Comparison of ENCODE assay signal across 8 mouse cellular contexts in genomic region chr19:45177004-45177737, GRCm38 (mm10). TPM values are rescaled to one million over a fixed set of nuclear protein-coding genes. Genes with fewer than 3 reads are reported as not detected.
A peak's percentile ranks its signal among the peaks of the same experiment; 100 is the strongest.
DNase-seq lines count a peak whose midpoint lies in the region; ATAC-seq and TF ChIP-seq lines count a peak whose summit lies in the region.

No protein-coding gene starts in this region.

- H3K4me2 ChIP-seq in heart, embryonic 15.5 days: peak overlapping the region; percentile 43
- peak overlapping the region; percentile 49 for H3K4me2 ChIP-seq in liver, postnatal 0 days (ENCODE audit: low read depth, low read length)
- H3K4me2 ChIP-seq in neural tube, embryonic 13.5 days: peak overlapping the region; percentile 42

- H3K4me3 ChIP-seq in forebrain, embryonic 10.5 days: no peak overlapping the region
- no peak overlapping the region for H3K4me3 ChIP-seq in heart, embryonic 15.5 days
- no peak overlapping the region for H3K4me3 ChIP-seq in liver, postnatal 0 days (ENCODE audit: low read depth, low read length)
- no peak overlapping the region for H3K4me3 ChIP-seq in neural tube, embryonic 13.5 days

- H3K27me3 ChIP-seq in forebrain, embryonic 10.5 days (ENCODE audit: poor library complexity, severe bottlenecking): peaks cover 46% of the 10 kb centered on the region
- H3K27me3 ChIP-seq in heart, embryonic 15.5 days: peaks cover 14% of the 10 kb centered on the region
- H3K27me3 ChIP-seq in liver, postnatal 0 days (ENCODE audit: insufficient read depth, low read length): 0 out of 2 replicates have a peak, but pooled peaks cover 4% of the 10 kb centered on the region
- H3K27me3 ChIP-seq in neural tube, embryonic 13.5 days: peaks cover 22% of the 10 kb centered on the region

- ATAC-seq in heart, embryonic 15.5 days (replicated peaks; ENCODE audit: insufficient number of reproducible peaks, insufficient read depth, low FRiP score, low read depth): no peak
- peak; percentile 45; the same call in 1 of the 2 replicates for ATAC-seq in liver, postnatal 0 days
- peak; percentile 59 for ATAC-seq in neural tube, embryonic 13.5 days (ENCODE audit: low read depth)

- H3K9ac ChIP-seq in heart, embryonic 15.5 days: no peak overlapping the region
- H3K9ac ChIP-seq in liver, postnatal 0 days (replicated peaks): no peak overlapping the region
- H3K9ac ChIP-seq in neural tube, embryonic 13.5 days: peak overlapping the region; percentile 53; the same call in 1 of the 2 replicates

- H3K36me3 ChIP-seq in forebrain, embryonic 10.5 days (replicated peaks): no peaks in the 10 kb centered on the region
- no peaks in the 10 kb centered on the region for H3K36me3 ChIP-seq in heart, embryonic 15.5 days
- no peaks in the 10 kb centered on the region for H3K36me3 ChIP-seq in liver, postnatal 0 days (replicated peaks; ENCODE audit: insufficient read depth, low read length)
- H3K36me3 ChIP-seq in neural tube, embryonic 13.5 days: no peaks in the 10 kb centered on the region

- no peak overlapping the region for H3K27ac ChIP-seq in forebrain, embryonic 10.5 days
- no peak overlapping the region for H3K27ac ChIP-seq in heart, embryonic 15.5 days
- H3K27ac ChIP-seq in liver, postnatal 0 days (ENCODE audit: low read depth): no peak overlapping the region
- H3K27ac ChIP-seq in neural tube, embryonic 13.5 days (replicated peaks): no peak overlapping the region

- H3K4me1 ChIP-seq in forebrain, embryonic 10.5 days: peaks cover 6% of the 10 kb centered on the region
- H3K4me1 ChIP-seq in heart, embryonic 15.5 days (replicated peaks): peaks cover 5% of the 10 kb centered on the region
- no peaks in the 10 kb centered on the region for H3K4me1 ChIP-seq in liver, postnatal 0 days (ENCODE audit: insufficient read depth)
- peaks cover 5% of the 10 kb centered on the region; the same call in 1 of the 2 replicates for H3K4me1 ChIP-seq in neural tube, embryonic 13.5 days (replicated peaks)

- no peak for TF ChIP-seq EP300 in liver, postnatal 0 days (IDR thresholded peaks at IDR 0.05; ENCODE audit: low read depth)

- WGBS in forebrain, embryonic 10.5 days: 24% methylated on average over 26 of the region's 26 CpGs
- 15% methylated on average over 26 of the region's 26 CpGs for WGBS in heart, embryonic 15.5 days
- WGBS in liver, postnatal 0 days (ENCODE audit: insufficient replicate concordance): 21% methylated on average over 26 of the region's 26 CpGs
- WGBS in neural tube, embryonic 13.5 days: 18% methylated on average over 26 of the region's 26 CpGs

- 0 out of 2 replicates have a peak, but pooled peaks cover 3% of the 10 kb centered on the region for H3K9me3 ChIP-seq in forebrain, embryonic 10.5 days
- H3K9me3 ChIP-seq in heart, embryonic 15.5 days (replicated peaks): no peaks in the 10 kb centered on the region
- H3K9me3 ChIP-seq in liver, postnatal 0 days (ENCODE audit: low read length): no peaks in the 10 kb centered on the region
- no peaks in the 10 kb centered on the region for H3K9me3 ChIP-seq in neural tube, embryonic 13.5 days

- TF ChIP-seq CTCF in liver, postnatal 0 days (IDR thresholded peaks at IDR 0.05; ENCODE audit: low read depth): peak; percentile 86

- DNase-seq in MN1 (ENCODE audit: low spot score): peak; percentile 83
- DNase-seq in c-Kit-positive CD71-positive TER-119-negative erythroid progenitor cells, embryonic 14.5 days (ENCODE audit: low read depth): peak; percentile 50
- DNase-seq in forebrain, embryonic 10.5 days (ENCODE audit: extremely low spot score, low spot score): peak; percentile 62
- DNase-seq in kidney, postnatal 25 days: peak; percentile 72 to 75
- peak; percentile 72 for DNase-seq in liver, postnatal 0 days
- DNase-seq in thymus, postnatal 36 days: peak; percentile 22 to 31

RNA-seq across cellular contexts. Expression of gene Tlx1, which starts 26.7 kb away (rescaled TPM):
- polyA plus RNA-seq in forebrain, embryonic 10.5 days (2016; fragmentation: Nextera tagmentation; extraction: Ambion mirVana): not detected in 2 replicates
- polyA plus RNA-seq in heart, embryonic 15.5 days (2015; fragmentation: Nextera tagmentation; extraction: Ambion mirVana): 0.28 and 0.40 TPM in 2 replicates
- polyA plus RNA-seq in liver, postnatal 0 days (2015; fragmentation: Nextera tagmentation; extraction: Ambion mirVana): not detected in 2 replicates
- polyA plus RNA-seq in neural tube, embryonic 13.5 days (2015; fragmentation: Nextera tagmentation; extraction: Ambion mirVana): 0.50 and 0.62 TPM in 2 replicates

RNA-seq across cellular contexts. Expression of gene Lbx1, which starts 58.4 kb away (rescaled TPM):
- not detected in 2 replicates for polyA plus RNA-seq in forebrain, embryonic 10.5 days (2016; fragmentation: Nextera tagmentation; extraction: Ambion mirVana)
- polyA plus RNA-seq in heart, embryonic 15.5 days (2015; fragmentation: Nextera tagmentation; extraction: Ambion mirVana): not detected in 2 replicates
- polyA plus RNA-seq in liver, postnatal 0 days (2015; fragmentation: Nextera tagmentation; extraction: Ambion mirVana): 0.04 TPM in 1 of 2 replicates, not detected in the other
- polyA plus RNA-seq in neural tube, embryonic 13.5 days (2015; fragmentation: Nextera tagmentation; extraction: Ambion mirVana): 16.0 and 16.9 TPM in 2 replicates

Comparison
In these comparisons a context has a peak if more than half of its experiments do, and no peak if none do; other contexts are left out.
1. DNase-seq: peak in every context shown above with its lines; median percentile 83 in MN1; 74 in kidney, postnatal 25 days; 72 in liver, postnatal 0 days; 62 in forebrain, embryonic 10.5 days; 50 in c-Kit-positive CD71-positive TER-119-negative erythroid progenitor cells, embryonic 14.5 days; 26 in thymus, postnatal 36 days.
2. RNA of gene Lbx1, which starts 58.4 kb away (polyA plus RNA-seq): 16.0 to 16.9 TPM in neural tube, embryonic 13.5 days; not detected in forebrain, embryonic 10.5 days, not detected in heart, embryonic 15.5 days and 0.04 TPM in liver, postnatal 0 days; every median in the first group is over 10 times any median in the second.
3. Peak in every context shown above with its lines, with median percentiles within 50 percentile points of each other: H3K4me2 ChIP-seq.